Mouse (Mus musculus): ENCODE measurements around the gene Sestd1. TPM values are rescaled to one million over a fixed set of nuclear protein-coding genes. Genes with fewer than 3 reads are reported as not detected.
A peak's percentile ranks its signal among the peaks of the same experiment; 100 is the strongest.

Gene Sestd1
- polyA plus RNA-seq, 1 experiment from 2014 or later: 28.5 TPM

DNA sequence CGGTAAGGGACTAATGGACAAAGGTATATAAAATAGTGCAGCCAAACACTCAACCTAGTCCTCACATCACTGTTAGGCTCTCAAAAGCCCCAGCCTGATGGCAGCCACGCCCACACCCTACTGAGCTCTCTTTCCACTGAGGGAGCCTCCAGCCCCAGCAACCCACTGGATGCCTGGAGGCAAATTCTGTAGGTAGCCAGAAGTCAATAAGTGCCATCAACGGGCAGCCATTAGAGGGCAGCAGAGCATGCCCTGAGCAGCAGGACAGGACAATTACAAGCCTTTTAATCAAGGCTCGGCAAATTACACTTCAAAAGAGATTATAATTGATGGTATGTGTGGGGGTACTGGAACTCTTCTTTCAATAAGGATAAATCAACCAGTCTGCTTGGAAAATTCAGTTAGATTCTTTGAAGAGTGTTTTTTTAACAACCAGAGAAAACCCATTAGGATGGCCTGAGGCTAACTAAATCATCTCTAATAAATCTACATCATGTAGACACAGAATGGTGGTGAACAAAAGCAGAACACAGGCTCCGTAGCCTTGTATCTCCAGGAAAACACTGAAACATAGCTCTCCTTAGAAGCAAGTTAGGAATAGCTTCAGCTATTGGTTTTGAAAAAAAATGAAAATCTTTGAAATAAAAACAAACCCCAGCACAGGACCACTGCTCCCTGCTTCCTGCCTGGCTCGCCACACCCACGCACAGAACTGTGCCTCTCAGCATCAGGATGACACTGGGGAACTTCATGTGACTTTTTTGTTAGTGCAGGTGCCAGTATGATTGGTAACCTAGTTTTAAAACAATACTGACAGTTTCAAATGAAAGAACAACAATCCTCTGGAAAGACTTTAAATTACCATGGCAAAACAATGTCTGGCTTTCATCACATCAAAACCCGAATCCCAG, 30.4 kb downstream of the Sestd1 start:
- 25% methylated on average over 8 of the region's 8 CpGs for WGBS
- no peaks in the 10 kb centered on the region for H3K27me3 ChIP-seq (ENCODE audit: control insufficient read depth, insufficient read depth, low read length)
- H3K4me3 ChIP-seq (ENCODE audit: low read depth, low read length): no peak overlapping the region
- H3K9ac ChIP-seq (ENCODE audit: low read length): no peak overlapping the region
- H3K9me3 ChIP-seq (ENCODE audit: control insufficient read depth, low read length): no peaks in the 10 kb centered on the region
- peaks cover 14% of the 10 kb centered on the region for H3K4me1 ChIP-seq (ENCODE audit: control insufficient read depth, insufficient read depth, low read length)
- H3K27ac ChIP-seq (replicated peaks; ENCODE audit: low read depth, low read length): no peak overlapping the region
- ATAC-seq (ENCODE audit: insufficient number of reproducible peaks, low FRiP score, low TSS enrichment, low read depth): no peak
- no peaks in the 10 kb centered on the region for H3K36me3 ChIP-seq (ENCODE audit: control insufficient read depth, insufficient read depth, low read length)
- peak; percentile 60 for DNase-seq (ENCODE audit: low spot score)
- H3K4me2 ChIP-seq (ENCODE audit: low read depth, severe bottlenecking): no peak overlapping the region

DNA sequence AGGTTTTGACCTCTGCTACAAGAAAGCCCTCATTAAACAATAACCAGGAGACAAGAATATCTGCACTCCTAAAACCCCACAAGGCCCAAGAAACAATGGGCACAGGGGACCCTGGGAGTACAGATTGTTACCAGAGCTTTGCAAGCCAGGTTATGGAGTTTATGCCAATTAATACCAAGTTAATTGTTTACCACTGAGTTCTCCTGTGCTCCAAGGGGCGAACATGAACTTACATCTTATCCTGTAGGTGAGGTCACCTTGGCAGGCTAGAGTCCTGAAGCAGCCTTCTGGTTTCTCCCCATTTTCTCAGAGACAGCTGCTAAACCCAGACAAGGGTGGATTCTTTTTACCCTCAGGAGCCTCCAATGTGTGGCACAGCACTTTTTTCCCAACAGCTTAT, 32.0 kb downstream of the Sestd1 start:
- H3K9me3 ChIP-seq (ENCODE audit: control insufficient read depth, low read length): no peaks in the 10 kb centered on the region
- 0 out of 2 replicates have a peak, but pooled peaks cover 2% of the 10 kb centered on the region for H3K36me3 ChIP-seq (ENCODE audit: control insufficient read depth, insufficient read depth, low read length)
- H3K4me2 ChIP-seq (ENCODE audit: low read depth, severe bottlenecking): no peak overlapping the region
- H3K4me1 ChIP-seq (ENCODE audit: control insufficient read depth, insufficient read depth, low read length): peaks cover 14% of the 10 kb centered on the region
- H3K27ac ChIP-seq (replicated peaks; ENCODE audit: low read depth, low read length): no peak overlapping the region
- H3K4me3 ChIP-seq (ENCODE audit: low read depth, low read length): no peak overlapping the region
- no peak for DNase-seq (ENCODE audit: low spot score)
- H3K9ac ChIP-seq (ENCODE audit: low read length): no peak overlapping the region
- ATAC-seq (ENCODE audit: insufficient number of reproducible peaks, low FRiP score, low TSS enrichment, low read depth): no peak
- 89% methylated on average over 1 of the region's 1 CpGs for WGBS
- no peaks in the 10 kb centered on the region for H3K27me3 ChIP-seq (ENCODE audit: control insufficient read depth, insufficient read depth, low read length)

DNA sequence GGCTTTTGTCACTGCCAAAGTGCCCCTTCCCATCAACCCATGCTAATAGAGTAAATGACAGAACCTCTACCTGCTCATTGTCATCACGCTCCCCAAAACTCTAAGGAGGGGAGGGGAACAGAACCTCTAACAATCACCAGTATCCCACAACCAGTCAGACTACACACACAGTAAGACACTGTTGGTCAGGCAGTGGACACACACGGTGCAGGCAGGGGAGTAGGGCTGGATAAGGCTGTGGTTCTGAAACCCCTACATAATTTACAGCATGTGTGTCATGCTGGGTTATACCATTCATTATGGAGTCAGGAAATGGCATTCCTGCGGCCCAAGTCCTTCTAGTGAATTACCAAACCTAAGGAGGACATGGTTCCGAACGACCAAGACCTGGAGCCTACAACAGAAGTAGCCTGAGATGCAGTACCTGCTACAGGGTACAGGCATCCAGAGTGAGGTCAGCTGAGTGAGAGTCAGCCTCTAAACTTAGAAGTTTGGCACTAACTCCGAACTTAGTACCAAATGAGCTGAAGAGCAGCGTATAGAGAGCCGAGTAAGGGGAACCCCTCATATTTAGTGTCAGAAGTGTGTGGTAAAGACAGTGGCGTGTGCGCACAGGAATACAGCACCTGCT, 33.1 kb downstream of the Sestd1 start:
- no peaks in the 10 kb centered on the region for H3K27me3 ChIP-seq (ENCODE audit: control insufficient read depth, insufficient read depth, low read length)
- 0 out of 2 replicates have a peak, but pooled peaks cover 2% of the 10 kb centered on the region for H3K36me3 ChIP-seq (ENCODE audit: control insufficient read depth, insufficient read depth, low read length)
- peaks cover 14% of the 10 kb centered on the region for H3K4me1 ChIP-seq (ENCODE audit: control insufficient read depth, insufficient read depth, low read length)
- H3K4me3 ChIP-seq (ENCODE audit: low read depth, low read length): no peak overlapping the region
- ATAC-seq (ENCODE audit: insufficient number of reproducible peaks, low FRiP score, low TSS enrichment, low read depth): no peak
- H3K27ac ChIP-seq (replicated peaks; ENCODE audit: low read depth, low read length): no peak overlapping the region
- no peak for DNase-seq (ENCODE audit: low spot score)
- no peaks in the 10 kb centered on the region for H3K9me3 ChIP-seq (ENCODE audit: control insufficient read depth, low read length)
- WGBS: 72% methylated on average over 10 of the region's 10 CpGs
- no peak overlapping the region for H3K4me2 ChIP-seq (ENCODE audit: low read depth, severe bottlenecking)
- H3K9ac ChIP-seq (ENCODE audit: low read length): no peak overlapping the region

DNA sequence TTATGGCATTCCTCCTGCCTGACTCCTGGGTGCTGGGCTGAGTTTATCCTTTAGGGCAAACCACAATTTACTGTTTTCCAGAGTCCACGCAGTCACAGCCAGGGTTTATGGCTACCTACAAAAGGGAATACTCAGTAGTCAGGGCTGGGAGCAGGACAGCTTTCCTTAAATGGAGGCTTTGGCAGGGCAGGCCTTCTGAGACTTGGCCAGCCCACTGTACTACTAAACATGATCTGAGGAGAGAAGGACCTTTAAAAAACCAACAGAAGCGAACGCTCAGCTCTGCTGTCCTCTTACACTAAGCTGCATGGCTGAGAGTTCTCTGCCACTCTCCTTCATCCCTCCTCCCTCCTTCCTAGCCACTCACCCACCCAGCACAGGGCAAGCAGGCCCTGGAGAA, 34.6 kb downstream of the Sestd1 start:
- Histone ChIP-seq H3K4me2 (ENCODE audit: low read depth, severe bottlenecking) (no peak overlapping the region), H3K27ac (replicated peaks; ENCODE audit: low read depth, low read length) (peak overlapping the region; percentile 72; the same call in 1 of the 2 replicates), H3K4me1 (ENCODE audit: control insufficient read depth, insufficient read depth, low read length) (peaks cover 14% of the 10 kb centered on the region), H3K4me3 (ENCODE audit: low read depth, low read length) (no peak overlapping the region), H3K9ac (ENCODE audit: low read length) (no peak overlapping the region), H3K9me3 (ENCODE audit: control insufficient read depth, low read length) (no peaks in the 10 kb centered on the region), H3K36me3 (ENCODE audit: control insufficient read depth, insufficient read depth, low read length) (0 out of 2 replicates have a peak, but pooled peaks cover 2% of the 10 kb centered on the region), H3K27me3 (ENCODE audit: control insufficient read depth, insufficient read depth, low read length) (no peaks in the 10 kb centered on the region)
- DNase-seq (ENCODE audit: low spot score) (no peak), ATAC-seq (ENCODE audit: insufficient number of reproducible peaks, low FRiP score, low TSS enrichment, low read depth) (no peak)
- WGBS: 26% methylated on average over 3 of the region's 3 CpGs

DNA sequence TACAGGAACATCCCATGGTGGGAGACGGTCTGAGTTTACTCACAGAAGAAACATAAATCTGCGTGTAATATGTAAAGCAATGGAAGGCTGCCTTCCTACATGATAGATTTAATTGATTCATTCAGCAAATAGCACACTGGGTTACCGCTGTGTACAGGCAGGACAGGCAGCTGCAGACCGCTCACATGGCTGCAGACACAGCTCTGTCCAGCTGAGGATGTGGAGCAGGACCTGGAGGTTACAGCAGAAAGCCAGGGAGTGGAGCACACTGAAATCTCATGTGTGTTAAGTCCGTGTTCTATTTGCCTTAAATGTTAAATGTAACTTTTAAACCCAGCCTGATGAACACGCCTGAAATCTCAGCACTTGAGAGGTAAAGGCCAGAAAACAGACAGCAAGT, 38.1 kb downstream of the Sestd1 start:
- Histone ChIP-seq H3K4me1 (ENCODE audit: control insufficient read depth, insufficient read depth, low read length) (peaks cover 5% of the 10 kb centered on the region), H3K27ac (replicated peaks; ENCODE audit: low read depth, low read length) (no peak overlapping the region), H3K9ac (ENCODE audit: low read length) (no peak overlapping the region), H3K4me2 (ENCODE audit: low read depth, severe bottlenecking) (no peak overlapping the region), H3K27me3 (ENCODE audit: control insufficient read depth, insufficient read depth, low read length) (no peaks in the 10 kb centered on the region), H3K9me3 (ENCODE audit: control insufficient read depth, low read length) (no peaks in the 10 kb centered on the region), H3K36me3 (ENCODE audit: control insufficient read depth, insufficient read depth, low read length) (0 out of 2 replicates have a peak, but pooled peaks cover 2% of the 10 kb centered on the region), H3K4me3 (ENCODE audit: low read depth, low read length) (no peak overlapping the region)
- ATAC-seq (ENCODE audit: insufficient number of reproducible peaks, low FRiP score, low TSS enrichment, low read depth) (no peak), DNase-seq (ENCODE audit: low spot score) (no peak)
- WGBS: 91% methylated on average over 6 of the region's 6 CpGs

DNA sequence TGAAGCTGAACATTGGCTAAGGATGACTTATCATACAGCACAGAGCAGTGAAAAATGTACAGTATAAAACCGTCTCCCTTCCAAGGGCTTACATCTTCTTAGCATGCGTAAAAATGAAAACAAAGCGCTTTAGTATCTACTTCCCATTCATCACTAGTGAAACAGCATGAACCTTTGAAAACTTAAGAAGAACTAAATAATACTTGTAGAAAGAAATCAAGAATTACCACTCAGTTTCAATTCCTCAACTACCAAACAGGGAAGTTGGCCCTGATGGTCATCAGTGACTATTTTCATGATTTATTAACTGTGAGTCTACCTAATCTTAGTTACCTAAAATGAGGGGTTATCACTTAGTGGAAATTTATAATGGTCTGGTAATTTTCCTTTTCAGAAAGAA, 41.8 kb downstream of the Sestd1 start:
- no peak overlapping the region for H3K4me2 ChIP-seq (ENCODE audit: low read depth, severe bottlenecking)
- H3K4me3 ChIP-seq (ENCODE audit: low read depth, low read length): no peak overlapping the region
- ATAC-seq (ENCODE audit: insufficient number of reproducible peaks, low FRiP score, low TSS enrichment, low read depth): no peak
- no peaks in the 10 kb centered on the region for H3K9me3 ChIP-seq (ENCODE audit: control insufficient read depth, low read length)
- no peaks in the 10 kb centered on the region for H3K4me1 ChIP-seq (ENCODE audit: control insufficient read depth, insufficient read depth, low read length)
- no peak overlapping the region for H3K9ac ChIP-seq (ENCODE audit: low read length)
- H3K36me3 ChIP-seq (ENCODE audit: control insufficient read depth, insufficient read depth, low read length): no peaks in the 10 kb centered on the region
- 98% methylated on average over 3 of the region's 3 CpGs for WGBS
- no peak for DNase-seq (ENCODE audit: low spot score)
- no peak overlapping the region for H3K27ac ChIP-seq (replicated peaks; ENCODE audit: low read depth, low read length)
- no peaks in the 10 kb centered on the region for H3K27me3 ChIP-seq (ENCODE audit: control insufficient read depth, insufficient read depth, low read length)

DNA sequence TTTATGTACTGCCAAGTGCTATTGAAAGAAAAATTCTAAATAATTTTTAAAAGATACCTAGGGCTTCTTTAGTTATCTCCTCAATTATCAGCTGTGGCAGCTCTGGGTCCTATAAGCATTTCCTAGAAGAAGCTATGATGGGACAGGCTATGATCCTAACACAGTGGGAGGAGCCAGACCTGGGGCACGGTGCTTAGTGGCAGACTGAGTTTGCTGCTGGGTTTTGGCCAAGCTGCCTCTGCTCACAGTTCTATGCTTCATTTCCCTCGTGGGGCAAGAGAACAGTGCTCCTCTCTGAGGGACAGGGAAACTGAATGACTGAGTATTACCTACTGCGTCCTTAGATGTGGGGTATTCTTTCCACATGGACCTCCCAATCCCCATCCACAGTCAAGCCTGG, 42.3 kb downstream of the Sestd1 start:
- WGBS: 88% methylated on average over 3 of the region's 3 CpGs
- no peak overlapping the region for H3K4me2 ChIP-seq (ENCODE audit: low read depth, severe bottlenecking)
- no peak overlapping the region for H3K4me3 ChIP-seq (ENCODE audit: low read depth, low read length)
- no peaks in the 10 kb centered on the region for H3K9me3 ChIP-seq (ENCODE audit: control insufficient read depth, low read length)
- no peaks in the 10 kb centered on the region for H3K27me3 ChIP-seq (ENCODE audit: control insufficient read depth, insufficient read depth, low read length)
- no peak overlapping the region for H3K27ac ChIP-seq (replicated peaks; ENCODE audit: low read depth, low read length)
- no peaks in the 10 kb centered on the region; the same call in 1 of the 2 replicates for H3K36me3 ChIP-seq (ENCODE audit: control insufficient read depth, insufficient read depth, low read length)
- no peaks in the 10 kb centered on the region for H3K4me1 ChIP-seq (ENCODE audit: control insufficient read depth, insufficient read depth, low read length)
- no peak for DNase-seq (ENCODE audit: low spot score)
- ATAC-seq (ENCODE audit: insufficient number of reproducible peaks, low FRiP score, low TSS enrichment, low read depth): no peak
- H3K9ac ChIP-seq (ENCODE audit: low read length): no peak overlapping the region

DNA sequence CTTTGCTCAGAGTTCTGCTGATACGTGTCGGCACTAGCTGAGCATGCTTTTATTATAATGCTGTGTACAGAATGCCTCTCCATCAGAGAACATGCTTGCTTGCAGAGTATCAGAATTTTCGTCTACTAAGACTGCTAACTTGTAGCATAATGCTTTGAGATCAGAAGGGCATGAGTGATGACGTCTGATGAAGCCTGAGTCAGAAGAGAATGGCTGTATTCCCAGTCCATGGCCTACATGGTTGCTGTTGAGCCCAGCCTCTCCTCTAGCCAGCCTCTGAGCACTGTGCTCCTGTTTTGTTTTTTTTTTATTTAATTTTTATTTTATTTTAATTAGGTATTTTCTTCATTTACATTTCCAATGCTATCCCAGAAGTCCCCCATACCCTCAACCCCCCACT, 43.5 kb downstream of the Sestd1 start:
- WGBS: 84% methylated on average over 4 of the region's 4 CpGs
- H3K9ac ChIP-seq (ENCODE audit: low read length): no peak overlapping the region
- ATAC-seq (ENCODE audit: insufficient number of reproducible peaks, low FRiP score, low TSS enrichment, low read depth) (no peak), DNase-seq (ENCODE audit: low spot score) (no peak)
- no peak overlapping the region for H3K4me2 ChIP-seq (ENCODE audit: low read depth, severe bottlenecking)
- peaks cover under 1% of the 10 kb centered on the region for H3K36me3 ChIP-seq (ENCODE audit: control insufficient read depth, insufficient read depth, low read length)
- H3K9me3 ChIP-seq (ENCODE audit: control insufficient read depth, low read length): no peaks in the 10 kb centered on the region
- H3K4me1 ChIP-seq (ENCODE audit: control insufficient read depth, insufficient read depth, low read length): no peaks in the 10 kb centered on the region
- no peak overlapping the region for H3K27ac ChIP-seq (replicated peaks; ENCODE audit: low read depth, low read length)
- no peak overlapping the region for H3K4me3 ChIP-seq (ENCODE audit: low read depth, low read length)
- no peaks in the 10 kb centered on the region for H3K27me3 ChIP-seq (ENCODE audit: control insufficient read depth, insufficient read depth, low read length)
